Mouse (Mus musculus): ENCODE results near the gene March6.

Gene March6

GRCm38 (mm10) chr15:31453098-31453916 is 77.5 kb downstream of the March6 start, which contains the start of gene Ropn1l:
Ropn1l (minus strand) TSS chr15:31453737.
- peak; percentile 90 for DNase-seq (ENCODE audit: low spot score)

GRCm38 (mm10) chr15:31452336-31453097 is 78.3 kb downstream of the March6 start:
- DNase-seq (ENCODE audit: low spot score) = no peak

GRCm38 (mm10) chr15:31449772-31450171 is 81.1 kb downstream of the March6 start:
- no peak for DNase-seq (ENCODE audit: low spot score)

GRCm38 (mm10) chr15:31447121-31447520 is 83.7 kb downstream of the March6 start:
- peak; percentile 19 for DNase-seq (ENCODE audit: low spot score)

- DNase-seq (ENCODE audit: low spot score) = no peak
Observed at GRCm38 (mm10) chr15:31442698-31443097, 88.2 kb downstream of the March6 start.

- no peak for DNase-seq (ENCODE audit: low spot score)
Observed at GRCm38 (mm10) chr15:31441996-31442395, 88.9 kb downstream of the March6 start.

- no peak for DNase-seq (ENCODE audit: low spot score)
Observed at GRCm38 (mm10) chr15:31436811-31437210, 94.0 kb downstream of the March6 start.

- DNase-seq (ENCODE audit: low spot score) = no peak
Observed at GRCm38 (mm10) chr15:31436083-31436482, 94.8 kb downstream of the March6 start.

- DNase-seq (ENCODE audit: low spot score) = no peak
Observed at GRCm38 (mm10) chr15:31433768-31434167, 97.1 kb downstream of the March6 start.

- DNase-seq (ENCODE audit: low spot score) = no peak
Observed at GRCm38 (mm10) chr15:31431847-31432246, 99.0 kb downstream of the March6 start.

- DNase-seq (ENCODE audit: low spot score) = no peak
Observed at GRCm38 (mm10) chr15:31430014-31430413, 100.8 kb downstream of the March6 start.

- no peak for DNase-seq (ENCODE audit: low spot score)
Observed at GRCm38 (mm10) chr15:31429429-31429828, 101.4 kb downstream of the March6 start.

GRCm38 (mm10) chr15:31428571-31428970 is 102.3 kb downstream of the March6 start:
- no peak for DNase-seq (ENCODE audit: low spot score)

GRCm38 (mm10) chr15:31427390-31427789 is 103.5 kb downstream of the March6 start:
- no peak for DNase-seq (ENCODE audit: low spot score)

- DNase-seq (ENCODE audit: low spot score) = no peak
Observed at GRCm38 (mm10) chr15:31426066-31426706, 104.7 kb downstream of the March6 start.

- no peak for DNase-seq (ENCODE audit: low spot score)
Observed at GRCm38 (mm10) chr15:31422649-31423369, 108.0 kb downstream of the March6 start.

GRCm38 (mm10) chr15:31419037-31419436 is 111.8 kb downstream of the March6 start:
- peak; percentile 29 for DNase-seq (ENCODE audit: low spot score)

GRCm38 (mm10) chr15:31418686-31419024 is 112.2 kb downstream of the March6 start:
- no peak for DNase-seq (ENCODE audit: low spot score)

- peak; percentile 25 for DNase-seq (ENCODE audit: low spot score)
Observed at GRCm38 (mm10) chr15:31417796-31418685, 112.8 kb downstream of the March6 start.

- DNase-seq (ENCODE audit: low spot score) = no peak
Observed at GRCm38 (mm10) chr15:31417409-31417795, 113.5 kb downstream of the March6 start.

GRCm38 (mm10) chr15:31415181-31415580 is 115.7 kb downstream of the March6 start:
- DNase-seq (ENCODE audit: low spot score) = no peak
